Mouse (Mus musculus): ENCODE results near the gene Ccr1.

The Ccr1 gene

DNA sequence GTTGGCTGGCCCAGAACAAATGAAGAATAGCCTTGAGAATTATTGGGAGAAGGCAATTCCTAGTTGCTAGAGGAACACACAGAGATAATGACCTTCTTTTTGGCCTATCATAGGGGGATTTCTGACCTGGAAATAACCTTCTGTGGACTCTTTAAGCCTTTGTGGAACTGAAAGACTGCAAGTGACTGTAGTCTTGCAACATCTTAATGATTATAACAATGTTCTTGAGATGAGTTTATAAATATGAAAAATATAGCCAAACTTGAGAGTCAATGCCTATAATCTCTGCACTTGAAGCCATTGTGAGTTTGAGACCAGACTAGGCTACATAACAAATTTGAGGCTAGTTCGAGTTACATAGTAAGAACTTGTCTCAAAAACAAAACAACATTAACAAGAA lies 11.6 kb downstream of the Ccr1 start:
- DNase-seq (ENCODE audit: low spot score): no peak

DNA sequence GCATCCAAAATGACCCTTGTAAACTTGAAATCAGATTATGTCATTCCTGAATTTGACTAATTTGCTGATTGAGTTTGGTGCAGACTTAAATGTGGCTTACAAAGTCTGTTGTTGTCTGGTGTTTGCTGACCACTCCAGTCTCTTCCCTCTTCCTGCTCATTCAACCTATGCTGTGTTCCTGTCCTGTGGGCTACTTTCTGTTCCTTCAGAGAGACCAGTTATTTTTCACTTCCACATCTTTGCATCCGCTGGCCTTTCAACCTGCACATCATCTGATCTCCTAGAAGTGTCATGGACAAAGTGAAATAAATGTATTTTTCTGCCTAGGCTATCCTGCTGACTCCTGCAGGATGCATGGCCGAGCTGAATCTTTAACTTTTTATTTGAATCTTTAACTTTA lies 14.9 kb downstream of the Ccr1 start:
- no peak for DNase-seq (ENCODE audit: low spot score)

DNA sequence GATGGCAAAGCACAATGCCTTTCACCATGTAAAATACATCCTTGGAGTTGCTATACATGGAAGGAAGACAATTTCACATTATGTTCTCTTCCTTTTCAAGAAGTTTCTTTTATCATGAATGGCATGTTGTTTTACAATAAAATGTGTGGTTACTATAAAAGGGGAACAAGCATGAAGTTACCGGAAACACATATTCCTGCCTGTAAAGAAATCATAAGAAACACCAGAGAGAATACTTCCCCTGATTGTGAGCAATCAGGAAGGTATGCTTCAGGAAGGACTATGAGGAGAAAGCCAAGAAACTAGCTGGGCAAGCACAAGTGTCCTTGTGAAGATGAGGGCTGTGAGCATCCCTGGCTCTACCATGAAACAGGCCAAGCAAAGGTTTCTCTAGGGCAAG lies 17.3 kb downstream of the Ccr1 start:
- no peak for DNase-seq (ENCODE audit: low spot score)

DNA sequence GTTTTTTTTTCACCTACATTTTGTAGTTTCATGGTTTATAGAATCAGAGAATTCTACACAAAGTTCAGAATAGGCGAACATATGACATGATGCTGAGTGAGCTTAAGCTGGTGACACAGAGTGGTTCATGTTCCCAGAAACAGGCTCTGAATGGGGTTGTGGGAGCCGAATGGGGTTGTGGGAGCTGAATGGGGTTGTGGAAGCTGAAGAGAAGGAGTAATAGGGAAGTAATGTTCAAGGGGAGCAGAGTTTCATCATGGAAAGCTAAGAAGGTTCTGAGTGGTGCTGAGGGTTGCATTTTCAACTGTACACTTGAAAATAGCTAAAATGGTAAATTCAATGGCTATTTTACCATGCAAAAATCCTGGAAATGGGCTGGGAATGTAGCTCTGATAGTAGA lies 19.1 kb downstream of the Ccr1 start:
- DNase-seq (ENCODE audit: low spot score): no peak

DNA sequence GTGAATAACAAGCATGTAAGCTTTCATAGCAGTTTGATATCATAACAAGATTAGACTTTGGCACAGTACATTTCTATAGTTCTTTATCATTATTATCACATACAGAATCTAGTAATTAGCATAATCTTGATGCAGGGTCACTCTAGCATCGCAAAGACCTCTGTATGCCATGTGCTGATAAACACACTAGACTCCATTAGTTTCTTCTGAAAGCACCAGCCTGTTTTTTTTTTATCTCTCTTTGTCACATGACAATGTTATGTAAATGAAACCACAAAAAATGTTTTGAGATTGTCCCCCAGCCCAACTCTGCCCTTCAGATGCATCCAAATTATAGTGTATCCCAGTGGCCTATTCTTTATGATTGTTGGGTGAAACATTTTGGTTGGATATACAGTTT lies 20.7 kb downstream of the Ccr1 start:
- DNase-seq (ENCODE audit: low spot score): no peak

DNA sequence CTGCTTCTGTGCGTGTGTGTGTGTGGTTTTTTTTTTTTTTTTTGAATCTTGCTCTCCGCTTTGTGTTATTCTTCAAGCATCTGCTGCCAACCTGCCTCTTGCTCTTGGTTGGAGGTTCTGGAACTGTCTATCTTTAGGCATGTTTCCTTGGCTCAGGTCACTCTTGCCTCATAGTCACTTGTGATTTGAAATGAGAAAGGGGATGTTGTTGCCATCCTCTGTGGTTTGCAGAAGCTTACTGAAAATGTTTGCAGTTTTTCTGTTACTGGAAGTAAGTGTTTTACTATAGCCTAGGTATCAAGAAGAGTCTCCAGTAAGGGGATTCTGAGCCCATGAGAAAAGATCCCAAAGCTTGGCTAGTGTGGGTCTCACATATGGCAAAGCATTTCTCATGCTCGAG lies 26.5 kb downstream of the Ccr1 start:
- no peak for DNase-seq (ENCODE audit: low spot score)

DNA sequence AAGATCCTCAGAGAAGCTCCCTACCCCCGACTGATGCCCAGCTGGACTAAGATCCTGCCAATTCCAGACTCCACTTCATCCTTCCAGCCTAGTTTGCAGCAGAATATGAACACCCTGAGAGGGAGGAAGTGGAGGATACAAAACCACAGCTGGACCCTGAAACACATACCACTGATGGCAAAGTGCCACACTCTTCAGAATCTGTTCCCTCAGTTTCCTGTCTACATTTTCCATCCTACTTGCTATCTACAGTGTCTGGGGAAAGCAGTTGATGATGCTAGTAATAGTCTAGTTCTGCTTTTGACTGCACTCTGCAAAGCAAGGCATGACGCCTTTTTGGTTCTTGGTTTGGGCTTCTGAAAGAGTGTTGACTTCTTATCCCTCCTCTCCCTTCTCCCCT lies 27.2 kb downstream of the Ccr1 start:
- no peak for DNase-seq (ENCODE audit: low spot score)

DNA sequence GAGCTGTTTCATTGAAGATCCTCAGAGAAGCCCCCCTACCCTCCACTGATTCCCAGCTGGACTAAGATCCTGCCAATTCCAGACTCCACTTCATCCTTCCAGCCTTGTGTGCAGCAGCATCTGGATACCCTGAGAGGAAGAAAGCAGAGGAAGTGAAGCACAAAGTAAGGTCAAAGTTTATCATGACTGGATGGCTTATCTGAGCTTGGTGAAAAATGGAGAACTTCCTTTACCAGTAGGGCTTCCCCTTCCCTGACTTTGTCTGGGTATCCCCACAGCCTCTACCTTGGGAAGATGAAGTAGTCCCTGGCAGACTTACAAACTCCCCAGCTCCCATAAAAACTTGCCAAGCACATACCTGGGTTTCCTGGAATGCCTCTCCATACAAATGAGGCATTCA lies 27.9 kb downstream of the Ccr1 start:
- no peak for DNase-seq (ENCODE audit: low spot score)

DNA sequence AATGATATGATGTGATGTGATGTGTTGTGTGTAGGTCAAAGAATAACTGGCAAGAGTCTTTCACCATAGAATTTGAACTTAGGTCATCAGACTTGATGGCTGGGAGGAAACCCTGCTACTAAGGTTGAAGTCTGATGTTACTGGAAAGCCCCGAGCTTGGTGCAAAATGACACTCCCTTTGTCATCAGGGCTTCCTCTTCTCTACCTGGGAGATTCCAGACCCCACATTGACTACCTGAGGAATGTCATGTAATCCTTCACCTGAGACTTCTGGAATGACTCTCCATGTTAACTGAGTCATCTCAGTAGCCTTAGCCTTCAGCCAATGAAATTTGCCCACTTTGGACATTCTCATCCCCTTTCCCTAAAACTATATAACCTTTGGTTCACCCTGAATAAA lies 28.3 kb downstream of the Ccr1 start:
- DNase-seq (ENCODE audit: low spot score): no peak

DNA sequence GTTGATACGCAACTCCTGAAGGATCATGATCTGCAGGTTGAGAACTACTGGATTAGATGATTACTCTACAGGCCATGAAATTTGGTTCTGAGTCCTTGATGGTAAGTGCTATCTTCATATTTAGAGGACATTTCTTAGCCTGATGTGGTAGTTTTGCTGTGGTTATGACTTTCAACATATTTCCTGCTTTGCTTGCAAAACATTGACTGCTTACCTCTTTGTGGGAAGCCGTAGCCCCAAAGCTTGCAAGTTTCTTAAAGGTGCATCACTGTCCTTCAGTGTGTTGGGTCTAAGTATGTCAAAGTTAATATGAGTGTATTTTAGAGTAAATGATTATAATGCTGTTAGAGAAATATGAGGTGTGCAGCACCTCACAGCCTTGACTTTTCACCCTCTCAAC lies 30.5 kb downstream of the Ccr1 start:
- DNase-seq (ENCODE audit: low spot score): no peak

DNA sequence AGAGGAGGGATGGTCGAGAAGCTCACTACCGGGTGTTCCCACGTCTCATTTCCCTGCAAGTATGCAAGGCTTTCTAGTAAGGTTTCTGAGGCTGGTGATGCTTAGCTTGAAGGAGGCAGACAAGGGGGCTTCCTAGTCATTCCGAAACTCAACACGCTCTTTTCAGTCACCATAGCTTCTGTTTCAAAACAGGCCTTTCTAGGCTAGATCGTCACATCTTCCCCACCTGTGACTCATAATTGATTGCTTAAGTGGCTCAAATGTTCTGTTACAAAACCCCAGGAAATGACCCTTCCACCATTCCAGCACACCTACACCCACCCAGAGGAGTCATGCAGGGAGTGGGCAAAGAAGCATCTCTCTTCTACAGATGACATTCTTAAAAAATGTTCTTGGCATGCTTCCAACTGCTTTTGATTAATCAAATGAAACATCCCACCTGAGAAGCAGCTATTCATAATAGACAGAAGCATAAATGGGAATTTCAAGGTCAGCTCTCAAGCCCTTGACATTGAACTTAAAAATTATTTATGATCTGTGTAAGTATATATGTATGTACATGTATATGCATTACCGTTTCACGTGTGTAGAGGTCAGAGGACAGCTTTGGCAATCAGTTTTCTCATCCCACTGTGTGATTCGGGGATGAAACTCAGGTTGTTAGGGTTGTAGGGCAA lies 31.8 kb downstream of the Ccr1 start:
- DNase-seq (ENCODE audit: low spot score): no peak

DNA sequence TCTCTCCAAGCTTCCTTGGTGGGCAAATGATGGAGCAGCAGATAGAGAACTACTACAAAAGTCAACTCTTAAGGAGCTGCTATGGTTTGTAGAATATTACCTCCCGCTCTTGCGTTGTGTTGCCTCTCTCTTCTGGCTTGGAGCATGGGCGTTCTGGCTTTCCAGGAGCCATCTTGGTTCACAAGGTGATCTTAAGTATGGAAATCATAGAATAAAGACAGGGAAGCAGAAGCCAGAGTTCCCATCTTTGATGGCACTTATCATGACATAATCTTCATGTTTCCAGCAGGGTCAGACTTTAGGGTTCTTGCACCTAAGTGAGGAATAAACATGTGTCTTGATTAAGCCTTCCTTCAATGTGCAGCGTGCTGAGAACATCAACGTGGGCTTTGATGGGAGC lies 32.7 kb downstream of the Ccr1 start:
- no peak for DNase-seq (ENCODE audit: low spot score)

DNA sequence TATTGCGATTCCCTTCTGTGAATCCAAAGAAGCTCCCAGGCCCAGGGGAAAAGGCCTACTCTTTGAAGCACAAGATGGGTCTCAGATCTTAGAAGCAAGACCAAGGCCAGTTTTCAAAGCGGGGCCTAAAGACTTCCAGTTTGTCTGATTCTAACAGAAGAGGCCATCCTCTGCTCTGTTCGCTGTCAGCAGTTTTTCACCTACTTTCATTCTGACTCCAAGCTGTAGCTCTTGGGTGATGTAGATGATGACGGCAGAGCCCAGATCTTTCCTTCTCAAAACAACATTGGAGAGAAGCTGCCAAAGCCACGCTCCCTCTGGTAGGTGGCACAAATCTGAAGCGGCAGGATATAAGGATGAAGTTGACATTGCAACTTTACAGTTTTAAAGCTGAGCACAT lies 33.1 kb downstream of the Ccr1 start:
- no peak for DNase-seq (ENCODE audit: low spot score)

DNA sequence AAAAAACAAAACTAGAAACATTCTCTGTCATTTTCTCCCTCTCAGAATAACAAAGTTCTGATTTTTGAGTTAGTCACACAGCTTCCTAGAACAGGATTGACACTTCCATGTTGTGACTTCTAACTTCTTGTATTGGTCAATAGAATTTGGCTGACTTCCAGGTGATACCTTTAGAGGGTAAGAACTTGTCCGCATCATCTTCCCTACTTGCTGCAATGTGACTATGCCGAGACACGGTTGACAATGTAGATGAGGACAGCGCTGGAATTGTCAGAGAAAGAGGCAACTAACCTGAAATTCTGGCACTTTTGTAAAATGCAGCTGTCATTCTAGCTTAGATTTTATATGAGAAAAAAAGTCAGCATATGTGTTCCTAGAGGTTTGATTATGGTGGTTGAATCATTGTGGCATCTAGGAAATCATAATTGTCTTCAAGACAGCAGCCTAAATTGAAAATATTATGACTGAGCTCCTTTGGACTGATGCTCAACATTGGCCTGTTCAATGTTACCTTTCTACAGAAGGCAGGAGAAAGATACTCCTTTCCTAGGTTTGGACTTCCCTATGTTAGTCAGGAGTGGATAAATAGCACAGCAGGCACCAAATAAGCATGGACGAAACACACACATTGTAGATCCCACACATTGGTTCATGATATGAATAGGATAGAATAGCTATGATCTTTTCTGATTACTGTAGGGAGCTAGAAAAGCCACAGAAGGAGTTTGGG lies 34.6 kb downstream of the Ccr1 start:
- DNase-seq (ENCODE audit: low spot score): no peak

DNA sequence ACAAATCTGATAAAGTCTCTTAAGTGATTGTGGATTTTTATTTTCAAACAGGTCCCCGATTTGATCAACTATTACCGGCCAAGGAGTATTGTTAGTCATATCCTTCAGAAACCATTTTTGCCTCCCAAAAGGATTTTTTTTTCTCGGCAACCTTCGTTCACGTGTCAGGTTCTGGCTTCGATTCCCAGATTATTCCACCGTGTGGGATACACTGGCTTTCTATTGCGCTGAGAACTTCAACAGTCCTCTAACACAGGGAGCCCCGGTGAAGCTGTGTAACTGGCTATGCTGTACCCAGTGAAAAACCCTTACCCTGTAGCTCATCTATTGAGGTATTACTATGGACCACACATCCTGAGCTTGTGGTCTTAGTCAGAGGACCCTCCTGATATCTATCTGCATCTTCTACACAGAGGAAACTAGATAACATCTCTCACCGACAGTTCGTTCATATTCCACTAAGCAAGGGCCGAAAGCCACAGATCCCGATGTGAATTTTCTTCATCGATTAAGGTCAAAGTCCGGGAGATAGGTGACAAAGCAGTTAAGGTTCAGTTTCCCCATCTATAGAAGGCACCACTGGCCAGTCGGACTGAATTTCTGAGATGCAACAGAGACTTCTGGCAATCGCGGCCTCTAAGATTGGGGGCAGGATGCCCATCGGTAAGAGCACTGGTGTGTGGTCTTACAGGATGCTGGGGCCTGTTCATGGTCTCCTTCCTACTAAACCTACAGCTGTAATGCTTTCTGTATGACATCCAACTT lies 35.4 kb downstream of the Ccr1 start:
- DNase-seq (ENCODE audit: low spot score): no peak

DNA sequence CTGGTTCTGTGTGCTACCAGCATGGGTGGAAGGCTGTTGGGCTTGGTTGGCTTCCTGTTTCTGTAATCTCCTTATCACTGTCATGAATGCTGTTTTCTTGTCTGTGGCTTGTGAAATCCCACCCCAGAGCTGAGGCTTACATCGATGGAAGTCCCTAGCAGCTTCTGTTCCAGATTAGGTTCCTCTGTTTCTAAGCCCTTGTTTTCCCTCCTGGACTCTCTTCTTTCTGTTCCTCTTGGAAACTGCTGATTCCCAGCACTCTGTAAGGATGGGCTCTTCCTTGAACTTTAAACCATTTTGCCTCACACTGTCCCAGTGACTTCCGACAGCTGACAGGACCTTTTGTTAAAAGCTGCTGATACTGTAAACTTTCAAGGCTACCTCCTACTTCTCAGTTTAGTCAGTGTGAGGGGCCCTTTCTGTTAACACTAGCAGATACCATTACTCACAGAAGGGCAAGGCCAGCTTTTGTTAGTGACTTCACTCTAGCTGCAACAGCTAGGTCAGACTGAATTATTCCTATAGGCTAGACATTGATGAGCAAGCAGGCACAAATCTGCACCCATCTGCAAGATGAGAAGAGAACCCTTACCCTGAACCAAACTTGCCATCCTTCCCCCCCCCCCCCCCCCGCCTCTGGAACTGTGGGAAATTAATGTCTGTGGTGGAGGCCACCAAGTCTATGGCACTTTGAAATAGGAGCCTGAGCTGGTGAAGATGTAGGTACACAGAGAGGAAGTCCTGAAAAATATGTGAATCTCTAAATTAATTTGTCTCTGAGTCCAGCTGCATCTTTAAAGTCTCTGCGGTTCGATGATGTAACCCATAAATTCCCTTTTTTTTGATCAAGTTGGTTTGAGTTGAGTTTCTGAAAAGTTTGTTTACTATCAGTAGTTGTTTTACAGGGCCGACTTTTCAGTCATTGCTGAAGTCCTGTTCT lies 36.5 kb downstream of the Ccr1 start:
- no peak for DNase-seq (ENCODE audit: low spot score)

DNA sequence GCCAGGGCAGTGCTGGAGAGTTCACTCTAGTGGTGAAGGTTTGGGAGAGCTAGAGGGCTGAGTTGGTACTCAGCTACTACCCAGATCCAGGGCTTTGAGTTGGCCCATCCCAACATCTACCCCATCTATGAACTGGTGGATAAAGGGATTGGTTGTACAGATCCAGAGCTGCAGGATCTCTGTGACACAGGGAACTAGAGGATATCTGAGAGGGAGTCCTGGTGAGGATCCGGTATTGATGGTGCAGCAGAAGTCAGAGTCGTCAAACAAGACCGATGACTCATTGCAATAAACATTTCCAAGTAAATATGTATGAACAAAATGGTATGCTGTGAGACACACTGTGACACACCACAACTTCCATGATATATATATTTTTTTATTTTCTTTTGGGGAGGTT lies 37.6 kb downstream of the Ccr1 start:
- DNase-seq (ENCODE audit: low spot score): no peak

DNA sequence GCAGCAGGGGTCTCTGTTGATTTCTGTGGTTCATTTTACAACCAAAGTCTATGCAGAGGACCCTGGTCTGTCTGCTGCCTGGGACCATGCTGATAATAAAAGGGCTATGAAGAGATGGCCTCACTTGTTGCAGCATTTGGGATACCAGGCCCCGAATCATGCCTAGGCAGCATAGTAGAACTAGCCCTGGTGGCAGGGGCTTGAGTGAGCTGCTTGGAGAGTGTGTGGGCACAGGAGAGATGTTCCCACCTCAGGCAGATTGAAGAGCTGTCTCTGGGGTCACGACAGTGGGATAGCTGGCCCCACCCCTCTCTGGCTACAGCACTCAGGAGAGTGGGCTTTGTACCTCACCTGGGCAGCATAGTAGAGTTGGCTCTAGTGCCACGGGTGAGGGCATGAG lies 38.0 kb downstream of the Ccr1 start:
- no peak for DNase-seq (ENCODE audit: low spot score)

DNA sequence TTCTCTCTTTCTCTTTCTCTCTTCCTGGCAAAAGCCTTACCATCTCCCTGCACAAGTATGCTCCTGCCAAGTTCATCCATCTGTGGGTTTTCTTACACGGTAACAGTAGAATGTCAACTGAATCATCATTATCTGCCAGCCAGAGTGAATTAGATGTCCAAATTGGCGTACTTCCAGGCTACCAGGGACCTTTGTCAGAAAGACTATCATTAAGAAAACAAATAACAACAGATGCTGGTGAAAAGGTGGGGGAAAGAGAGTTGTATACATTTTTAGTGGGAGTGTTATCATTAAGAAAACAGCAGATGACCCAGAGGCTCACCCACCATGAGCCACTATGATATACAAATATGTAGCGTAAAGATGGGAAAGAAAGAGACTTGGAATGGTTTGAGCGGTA lies 38.6 kb downstream of the Ccr1 start:
- DNase-seq (ENCODE audit: low spot score): no peak

DNA sequence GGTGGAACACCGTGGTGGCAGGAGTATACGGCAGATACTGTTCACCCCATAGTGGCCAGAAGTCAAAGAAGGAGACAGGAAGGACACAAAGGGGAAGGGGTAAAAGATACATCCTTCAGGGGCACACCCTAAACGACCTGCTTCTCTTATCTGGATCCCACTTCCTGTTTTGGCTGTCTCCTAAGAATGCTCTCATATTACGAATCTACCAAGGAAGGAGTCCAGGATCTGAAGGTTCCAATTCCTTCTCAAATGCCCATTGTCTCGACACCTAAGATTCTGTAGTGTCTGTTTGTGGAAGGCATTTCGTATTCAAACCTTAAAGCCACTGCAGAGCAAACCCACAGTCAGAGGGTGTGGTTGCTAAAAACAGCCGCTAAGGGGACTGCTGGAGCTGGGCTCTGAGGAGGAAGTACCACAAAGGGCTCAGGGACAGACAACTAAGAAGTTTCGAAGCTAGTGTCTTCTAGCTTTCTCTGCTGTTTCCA lies 39.7 kb downstream of the Ccr1 start:
- DNase-seq (ENCODE audit: low spot score): no peak

DNA sequence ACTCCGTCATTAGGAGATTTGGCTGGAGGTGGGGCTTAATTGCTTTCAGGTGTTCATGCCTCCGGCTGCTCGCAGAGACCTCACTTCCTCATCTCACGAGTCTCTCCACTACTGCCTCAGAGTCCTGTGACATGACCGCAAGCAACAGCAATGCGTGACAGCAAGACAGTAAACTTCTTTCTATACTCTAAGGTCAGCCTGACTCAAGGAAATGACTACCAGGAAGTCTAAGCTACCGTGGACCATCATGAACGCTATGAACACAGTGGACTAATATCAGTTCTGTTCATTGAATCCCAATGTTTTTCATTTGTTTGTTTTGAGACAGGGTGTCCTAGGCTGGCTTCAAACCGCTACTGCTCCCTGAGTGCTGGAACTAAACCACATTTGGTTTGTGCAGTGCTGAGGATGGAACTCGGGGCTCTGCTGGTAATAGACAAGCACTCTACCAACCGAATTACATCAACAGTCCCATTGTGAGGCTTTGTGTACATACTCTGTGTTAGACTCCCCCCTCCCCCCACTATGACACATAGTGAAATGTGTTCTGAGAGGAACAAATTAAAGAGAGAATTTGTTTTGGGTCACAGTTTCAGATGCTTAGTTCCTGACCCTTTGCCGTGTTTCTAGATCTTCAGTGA lies 40.3 kb downstream of the Ccr1 start:
- no peak for DNase-seq (ENCODE audit: low spot score)
